Mouse (Mus musculus) liver, embryonic 14.5 days (tissue): ENCODE measurements around the gene Cops4. TPM values are rescaled to one million over a fixed set of nuclear protein-coding genes. Genes with fewer than 3 reads are reported as not detected.

ENCODE experiments used
- ATAC-seq: fragments of 200-750 bp; cut with Nextera tagmentation; 2 replicates; pipeline ENCODE4 v1.8.0; 2017; ENCODE audit warnings: moderate number of reproducible peaks, mild to moderate bottlenecking, moderate library complexity; ENCODE audit not compliant: insufficient read depth
- DNase-seq, 3 experiments: peaks; one replicate each; pipeline ENCODE4 v3.0.0-alpha.2; 2012 to 2013; ENCODE audit warnings: low read depth in 3 of 3, low spot score in 3 of 3
- H3K27ac ChIP-seq: fragments of 300-500 bp; sonication (generic); 2 replicates; pipeline ENCODE4 v1.5.1; 2014; ENCODE audit warnings: moderate library complexity, mild to moderate bottlenecking, control low read depth, inconsistent platforms
- H3K27me3 ChIP-seq: fragments of 300-500 bp; sonication (generic); 2 replicates; pipeline ENCODE4 v1.6.1; 2014; ENCODE audit warnings: mild to moderate bottlenecking, low read length, moderate library complexity; ENCODE audit not compliant: control insufficient read depth, insufficient read depth
- H3K36me3 ChIP-seq: fragments of 300-500 bp; sonication (generic); replicated peaks from 2 replicates; pipeline ENCODE4 v1.6.1; 2014; ENCODE audit warnings: low read depth; ENCODE audit not compliant: control insufficient read depth, insufficient read depth
- H3K4me1 ChIP-seq, 2 experiments: fragments of 200-500 bp in 1 of 2; fragments of 300-500 bp in 1 of 2; sonication (generic) in 1 of 2; replicated peaks; 2 replicates each; pipeline ENCODE4 v1.6.1; 2012 to 2014; ENCODE audit warnings: antibody characterized with exemption in 1 of 2, inconsistent platforms in 1 of 2, low read length in 1 of 2; ENCODE audit not compliant: control insufficient read depth in 2 of 2, insufficient read depth in 2 of 2
- H3K4me2 ChIP-seq: fragments of 300-500 bp; sonication (generic); 2 replicates; pipeline ENCODE4 v1.6.1; 2014; ENCODE audit warnings: low read depth, mild to moderate bottlenecking, control low read depth, moderate library complexity
- H3K4me3 ChIP-seq, 2 experiments: fragments of 200-500 bp in 1 of 2; fragments of 300-500 bp in 1 of 2; sonication (generic) in 1 of 2; 2 replicates each; pipeline ENCODE4 v1.5.1; 2012 to 2014; ENCODE audit warnings: low read depth in 2 of 2, low read length in 2 of 2, mild to moderate bottlenecking in 2 of 2, control low read depth in 1 of 2, inconsistent platforms in 1 of 2, moderate library complexity in 1 of 2; ENCODE audit not compliant: insufficient read depth in 1 of 2
- H3K9ac ChIP-seq: fragments of 300-500 bp; sonication (generic); replicated peaks from 2 replicates; pipeline ENCODE4 v1.6.1; 2014; ENCODE audit warnings: mild to moderate bottlenecking, control low read depth, moderate library complexity
- H3K9me3 ChIP-seq: fragments of 300-500 bp; sonication (generic); 2 replicates; pipeline ENCODE4 v1.6.1; 2016; ENCODE audit warnings: low read length, mixed read lengths; ENCODE audit not compliant: control insufficient read depth
- CTCF ChIP-seq: IDR thresholded peaks from 2 replicates; pipeline ENCODE4 v1.5.1; 2016; ENCODE audit warnings: antibody characterized with exemption, low read depth, control low read depth
- EP300 ChIP-seq: IDR thresholded peaks from 2 replicates; pipeline ENCODE4 v1.6.1; 2016; ENCODE audit warnings: antibody characterized with exemption, low read depth
- WGBS: fragments of 180-500 bp; shearing (Covaris S2); extraction: QIAGEN DNeasy Blood & Tissue Kit; methylation state at CpG from one replicate; pipeline ENCODE4 v1.1.7; 2014; ENCODE audit not compliant: insufficient replicate concordance; 5-methylcytosine and 5-hydroxymethylcytosine counted together
- polyA plus RNA-seq, 2 experiments: library from polyadenylated mRNA; depleted of rRNA in 1 of 2; stranded (reverse) in 1 of 2; unstranded in 1 of 2; fragments of >200 nt; fragmentation: Nextera tagmentation in 1 of 2; extraction: Ambion mirVana in 1 of 2; gene quantifications; 2 replicates each; pipeline versions ENCODE4 v1.2.1 to v1.2.3; 2012 to 2014

Gene Cops4
- polyA plus RNA-seq, 2 experiments, result 28.2 to 70.9 TPM

GRCm38 (mm10) chr5:100499831-100500304, 18.2 kb upstream of the Cops4 start:
- Histone ChIP-seq H3K27me3 (no peaks in the 10 kb centered on the region), H3K4me1 (peaks cover 13 to 18% of the 10 kb centered on the region in 2 experiments), H3K9ac (peak overlapping the region; percentile 96), H3K4me2 (peak overlapping the region; percentile 91), H3K27ac (peak overlapping the region; percentile 96), H3K4me3 (peak overlapping the region; percentile 92), H3K36me3 (no peaks in the 10 kb centered on the region), H3K9me3 (no peaks in the 10 kb centered on the region)
- under 1% methylated on average over 32 of the region's 41 CpGs for WGBS
- peak; percentile 62; the same call in 1 of the 2 replicates for ATAC-seq
- TF ChIP-seq EP300 (no peak), CTCF (peak; percentile 40)
- DNase-seq, result peak in 1 of 3 experiments; percentile 49

- Histone ChIP-seq H3K27me3 (no peaks in the 10 kb centered on the region), H3K4me3 (peak within 1 kb of the TSS; percentile 92), H3K9ac (peak within 1 kb of the TSS; percentile 96), H3K4me1 (peaks cover 13 to 18% of the 10 kb centered on the region in 2 experiments), H3K27ac (peak within 1 kb of the TSS; percentile 96), H3K4me2 (peak within 1 kb of the TSS; percentile 91), H3K9me3 (no peaks in the 10 kb centered on the region), H3K36me3 (no peaks in the 10 kb centered on the region)
- TF ChIP-seq CTCF (peak; percentile 38), EP300 (no peak)
- under 1% methylated on average over 60 of the region's 60 CpGs for WGBS
- ATAC-seq, result peak; percentile 79
- peak; percentile 81 to 89 (median 82) for DNase-seq
Measured at GRCm38 (mm10) chr5:100500458-100500961, 17.6 kb upstream of the Cops4 start, which contains the start of gene Lin54. TSS of gene Lin54 (minus strand) at chr5:100500639.

GRCm38 (mm10) chr5:100501267-100501666, 16.8 kb upstream of the Cops4 start:
- TF ChIP-seq EP300 (no peak), CTCF (no peak)

GRCm38 (mm10) chr5:100509247-100509646, 8.9 kb upstream of the Cops4 start:
- no peak overlapping the region for H3K4me2 ChIP-seq
- no peak overlapping the region for H3K27ac ChIP-seq
- no peak for TF ChIP-seq CTCF
- DNase-seq (no peak), ATAC-seq (no peak)
- H3K9me3 ChIP-seq, result no peaks in the 10 kb centered on the region
- no peaks in the 10 kb centered on the region for H3K27me3 ChIP-seq
- no peak overlapping the region for H3K9ac ChIP-seq
- no peaks in the 10 kb centered on the region for H3K36me3 ChIP-seq
- 23% methylated on average over 11 of the region's 11 CpGs for WGBS
- H3K4me3 ChIP-seq, result no peak overlapping the region
- peaks cover 0 to 7% of the 10 kb centered on the region in 2 experiments; a peak in 1 of 4 replicates for H3K4me1 ChIP-seq

More at GRCm38 (mm10) chr5:100501267-100501666, 16.8 kb upstream of the Cops4 start:
- DNase-seq, result no peak
- Histone ChIP-seq H3K27ac (no peak overlapping the region; the same call in 1 of the 2 replicates), H3K4me3 (no peak overlapping the region; a peak in 1 of 4 replicates), H3K4me1 (peaks cover 11 to 18% of the 10 kb centered on the region in 2 experiments), H3K9me3 (no peaks in the 10 kb centered on the region), H3K9ac (no peak overlapping the region; the same call in 1 of the 2 replicates), H3K27me3 (no peaks in the 10 kb centered on the region), H3K4me2 (peak overlapping the region; percentile 66), H3K36me3 (no peaks in the 10 kb centered on the region)
- ATAC-seq, result no peak
- WGBS, result 32% methylated on average over 4 of the region's 4 CpGs

GRCm38 (mm10) chr5:100512576-100512975, 5.5 kb upstream of the Cops4 start:
- no peak overlapping the region for H3K9ac ChIP-seq
- H3K4me2 ChIP-seq, result no peak overlapping the region
- H3K4me3 ChIP-seq, result no peak overlapping the region
- no peak overlapping the region for H3K27ac ChIP-seq
- no peaks in the 10 kb centered on the region for H3K36me3 ChIP-seq
- H3K9me3 ChIP-seq, result no peaks in the 10 kb centered on the region
- H3K27me3 ChIP-seq, result no peaks in the 10 kb centered on the region
- TF ChIP-seq EP300 (no peak), CTCF (no peak)
- H3K4me1 ChIP-seq, result peaks cover 3 to 8% of the 10 kb centered on the region in 2 experiments
- ATAC-seq (no peak), DNase-seq (no peak)
